Mouse (Mus musculus): ENCODE measurements at regions not wholly inside any gene's neighbourhood (a gene's known extent, or its start where the extent isn't known, plus 50 kb on each side); places are given as distances from the start of the nearest gene placed in this dataset.

DNA sequence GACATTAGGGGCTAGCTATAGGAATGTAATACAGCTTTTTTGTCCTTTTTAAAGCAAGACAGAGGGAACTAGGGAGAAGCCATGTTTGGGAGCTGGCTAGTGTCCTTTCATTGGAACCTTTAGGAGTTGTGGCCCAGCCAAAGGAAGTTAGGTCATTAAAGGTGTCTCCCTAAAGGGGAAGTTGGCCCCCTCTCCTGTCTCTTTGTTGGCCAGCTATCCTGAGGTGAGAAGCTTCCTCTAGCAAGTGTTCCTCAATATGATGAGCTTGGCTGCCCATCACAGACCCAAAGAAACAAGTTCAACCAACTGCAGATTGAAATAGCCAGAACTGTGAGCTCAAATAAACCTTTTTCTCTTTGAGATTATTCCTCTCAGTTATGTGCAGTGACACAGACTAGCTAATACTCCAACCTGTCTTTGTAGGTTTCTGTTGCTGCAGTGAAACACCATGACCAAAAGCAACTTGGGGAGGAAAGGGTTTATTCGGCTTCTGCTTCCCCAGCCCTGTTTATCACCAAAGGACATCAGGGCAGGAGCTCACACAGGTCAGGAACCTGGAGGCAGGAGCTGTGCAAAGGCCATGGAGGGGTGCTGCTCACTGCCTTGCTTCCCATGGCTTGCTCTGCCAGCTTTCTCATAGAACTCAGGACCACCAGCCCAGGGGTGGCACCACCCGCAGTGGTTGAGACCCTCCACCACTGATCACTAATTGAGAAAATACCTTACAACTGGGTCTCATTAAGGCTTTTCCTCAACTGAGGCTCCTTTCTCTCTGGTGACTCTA lies 94.0 kb upstream of the Ccn6 start:
- TF ChIP-seq EP300 (IDR thresholded peaks at IDR 0.05; ENCODE audit: low read depth) (no peak), CTCF (IDR thresholded peaks at IDR 0.05; ENCODE audit: low read depth) (no peak)
